Mouse (Mus musculus): ENCODE results near the gene Btbd35f24. TPM values are rescaled to one million over a fixed set of nuclear protein-coding genes. Genes with fewer than 3 reads are reported as not detected.
"Not testable (repeated sequence)": the region's sequence is repeated elsewhere in the genome, so short reads cannot be mapped to it uniquely, and the experiment has no call there.

Btbd35f24 gene
- not detected in 2 replicates for total RNA-seq (2021)
- long read RNA-seq, experiment 1: 0 reads
- long read RNA-seq, experiment 2: 0 reads

GRCm38 (mm10) chrX:3195727-3196126, at the start of gene Btbd35f24:
Gene Btbd35f24, minus strand, starts transcription at chrX:3195827.
- not testable (repeated sequence) for DNase-seq

Other genes starting within 250 kb of the Btbd35f24 start
- not detected in 2 replicates for gene Btbd35f23, start 119.0 kb downstream of the Btbd35f24 start, total RNA-seq (2021)
- gene Btbd35f11, start 247.9 kb upstream of the Btbd35f24 start, total RNA-seq (2021): not detected in 2 replicates